Mouse (Mus musculus) C2C12 (cell line): Measurements from ENCODE around the gene Klhl26.

Experiments used
- CTCF ChIP-seq: IDR thresholded peaks from one replicate; pipeline ENCODE4 v1.5.1; 2011; ENCODE audit not compliant: control insufficient read depth, insufficient read depth, insufficient read length
- FOSL1 ChIP-seq: IDR thresholded peaks from one replicate; pipeline ENCODE4 v1.8.0; 2011; ENCODE audit warnings: mild to moderate bottlenecking, low read length; ENCODE audit not compliant: poor library complexity, insufficient read depth, severe bottlenecking
- MAX ChIP-seq: IDR thresholded peaks from one replicate; pipeline ENCODE4 v1.6.1; 2011; ENCODE audit warnings: mild to moderate bottlenecking, control low read depth
- MYOD1 ChIP-seq: IDR thresholded peaks from one replicate; pipeline ENCODE4 v1.6.1; 2011; ENCODE audit warnings: low read depth; ENCODE audit not compliant: control insufficient read depth, insufficient read length
- USF1 ChIP-seq: IDR thresholded peaks from one replicate; pipeline ENCODE4 v1.6.1; 2011; ENCODE audit warnings: low read depth, mild to moderate bottlenecking, control low read depth, moderate library complexity

DNA sequence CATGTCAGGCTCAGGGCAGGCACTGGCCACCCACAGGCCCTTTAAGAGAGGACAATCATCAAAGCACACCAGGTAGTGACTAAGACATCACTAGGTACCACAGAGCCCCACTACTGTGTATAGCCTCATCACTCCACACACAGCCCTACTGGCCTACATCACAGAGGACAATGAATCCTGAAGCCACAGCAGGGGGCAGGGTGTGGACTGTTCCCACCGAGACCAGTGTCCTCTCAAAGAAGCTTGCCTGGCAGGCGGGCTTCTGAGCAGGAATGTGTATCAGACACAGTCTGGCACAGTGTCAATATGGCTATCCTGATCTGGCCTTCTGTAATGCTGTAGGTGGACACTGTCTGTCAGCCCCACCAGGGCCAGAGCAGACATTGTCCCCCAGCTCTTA, 6.8 kb downstream of the Klhl26 start:
- no peak for TF ChIP-seq CTCF
- no peak for TF ChIP-seq USF1
- no peak for TF ChIP-seq MYOD1
- no peak for TF ChIP-seq FOSL1
- TF ChIP-seq MAX = no peak
